Mouse (Mus musculus) layer of hippocampus, postnatal 14 days (tissue): ENCODE measurements around the gene D630036H23Rik. TPM values are rescaled to one million over a fixed set of nuclear protein-coding genes. Genes with fewer than 3 reads are reported as not detected.

Experiments used
- total RNA-seq, 2 experiments: library from RNA; stranded (reverse); gene quantifications; 2 replicates each; pipeline ENCODE4 v1.2.3; 2021

The D630036H23Rik gene
- total RNA-seq, 2 experiments from 2014 or later = 2.7 to 3.0 TPM

Other genes starting within 250 kb of the D630036H23Rik start
- gene Ankmy2, start 225.1 kb downstream of the D630036H23Rik start, total RNA-seq = 10 to 100 TPM; 50.4 to 51.8 TPM
- 10 to 100 TPM; 89.3 to 95.3 TPM for gene Bzw2, start 224.1 kb downstream of the D630036H23Rik start, total RNA-seq
- gene Lrrc72, start 128.8 kb downstream of the D630036H23Rik start, total RNA-seq = not detected
- gene Sostdc1, start 68.0 kb downstream of the D630036H23Rik start, total RNA-seq = 10 to 100 TPM in 1 of 2 experiments, 1 to 10 TPM in 1; 6.6 to 33.9 TPM
- gene Ispd, start 731 bp downstream of the D630036H23Rik start, total RNA-seq = 10 to 100 TPM; 13.1 to 13.4 TPM